Mouse (Mus musculus) liver, embryonic 14.5 days (tissue): ENCODE results near the gene Ap5z1. TPM values are rescaled to one million over a fixed set of nuclear protein-coding genes. Genes with fewer than 3 reads are reported as not detected.

Experiments
- ATAC-seq: fragments of 200-750 bp; cut with Nextera tagmentation; 2 replicates; pipeline ENCODE4 v1.8.0; 2017; ENCODE audit warnings: moderate number of reproducible peaks, mild to moderate bottlenecking, moderate library complexity; ENCODE audit not compliant: insufficient read depth
- DNase-seq, 3 experiments: peaks; one replicate each; pipeline ENCODE4 v3.0.0-alpha.2; 2012 to 2013; ENCODE audit warnings: low read depth in 3 of 3, low spot score in 3 of 3
- H3K27ac ChIP-seq: fragments of 300-500 bp; sonication (generic); 2 replicates; pipeline ENCODE4 v1.5.1; 2014; ENCODE audit warnings: moderate library complexity, mild to moderate bottlenecking, control low read depth, inconsistent platforms
- H3K27me3 ChIP-seq: fragments of 300-500 bp; sonication (generic); 2 replicates; pipeline ENCODE4 v1.6.1; 2014; ENCODE audit warnings: mild to moderate bottlenecking, low read length, moderate library complexity; ENCODE audit not compliant: control insufficient read depth, insufficient read depth
- H3K36me3 ChIP-seq: fragments of 300-500 bp; sonication (generic); replicated peaks from 2 replicates; pipeline ENCODE4 v1.6.1; 2014; ENCODE audit warnings: low read depth; ENCODE audit not compliant: control insufficient read depth, insufficient read depth
- H3K4me1 ChIP-seq, 2 experiments: fragments of 200-500 bp in 1 of 2; fragments of 300-500 bp in 1 of 2; sonication (generic) in 1 of 2; replicated peaks; 2 replicates each; pipeline ENCODE4 v1.6.1; 2012 to 2014; ENCODE audit warnings: antibody characterized with exemption in 1 of 2, inconsistent platforms in 1 of 2, low read length in 1 of 2; ENCODE audit not compliant: control insufficient read depth in 2 of 2, insufficient read depth in 2 of 2
- H3K4me2 ChIP-seq: fragments of 300-500 bp; sonication (generic); 2 replicates; pipeline ENCODE4 v1.6.1; 2014; ENCODE audit warnings: low read depth, mild to moderate bottlenecking, control low read depth, moderate library complexity
- H3K4me3 ChIP-seq, 2 experiments: fragments of 200-500 bp in 1 of 2; fragments of 300-500 bp in 1 of 2; sonication (generic) in 1 of 2; 2 replicates each; pipeline ENCODE4 v1.5.1; 2012 to 2014; ENCODE audit warnings: low read depth in 2 of 2, low read length in 2 of 2, mild to moderate bottlenecking in 2 of 2, control low read depth in 1 of 2, inconsistent platforms in 1 of 2, moderate library complexity in 1 of 2; ENCODE audit not compliant: insufficient read depth in 1 of 2
- H3K9ac ChIP-seq: fragments of 300-500 bp; sonication (generic); replicated peaks from 2 replicates; pipeline ENCODE4 v1.6.1; 2014; ENCODE audit warnings: mild to moderate bottlenecking, control low read depth, moderate library complexity
- H3K9me3 ChIP-seq: fragments of 300-500 bp; sonication (generic); 2 replicates; pipeline ENCODE4 v1.6.1; 2016; ENCODE audit warnings: low read length, mixed read lengths; ENCODE audit not compliant: control insufficient read depth
- CTCF ChIP-seq: IDR thresholded peaks from 2 replicates; pipeline ENCODE4 v1.5.1; 2016; ENCODE audit warnings: antibody characterized with exemption, low read depth, control low read depth
- EP300 ChIP-seq: IDR thresholded peaks from 2 replicates; pipeline ENCODE4 v1.6.1; 2016; ENCODE audit warnings: antibody characterized with exemption, low read depth
- WGBS: fragments of 180-500 bp; shearing (Covaris S2); extraction: QIAGEN DNeasy Blood & Tissue Kit; methylation state at CpG from one replicate; pipeline ENCODE4 v1.1.7; 2014; ENCODE audit not compliant: insufficient replicate concordance; 5-methylcytosine and 5-hydroxymethylcytosine counted together
- polyA plus RNA-seq, 2 experiments: library from polyadenylated mRNA; depleted of rRNA in 1 of 2; stranded (reverse) in 1 of 2; unstranded in 1 of 2; fragments of >200 nt; fragmentation: Nextera tagmentation in 1 of 2; extraction: Ambion mirVana in 1 of 2; gene quantifications; 2 replicates each; pipeline versions ENCODE4 v1.2.1 to v1.2.3; 2012 to 2014

The Ap5z1 gene
- polyA plus RNA-seq, 2 experiments = 3.5 to 5.8 TPM

DNA sequence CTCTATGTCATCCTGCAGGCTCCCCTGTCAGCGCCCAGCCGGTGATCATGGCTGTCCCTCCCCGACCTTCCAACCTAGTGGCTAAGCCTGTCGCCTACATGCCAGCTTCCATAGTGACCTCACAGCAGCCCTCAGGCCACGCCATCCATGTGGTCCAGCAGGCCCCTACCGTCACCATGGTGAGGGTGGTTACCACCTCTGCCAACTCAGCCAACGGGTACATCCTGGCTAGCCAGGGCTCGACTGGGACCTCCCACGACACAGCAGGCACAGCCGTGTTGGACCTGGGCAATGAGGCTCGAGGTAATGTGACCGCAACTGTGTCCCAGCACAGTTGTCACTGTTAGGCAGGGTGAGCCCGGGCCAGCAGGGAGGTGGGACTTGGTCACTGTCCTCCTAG, 10.0 kb upstream of the Ap5z1 start:
- H3K27me3 ChIP-seq = no peaks in the 10 kb centered on the region
- no peak for TF ChIP-seq CTCF
- no peak for TF ChIP-seq EP300
- ATAC-seq (no peak), DNase-seq (no peak)
- no peak overlapping the region for H3K4me3 ChIP-seq
- H3K4me1 ChIP-seq = no peaks in the 10 kb centered on the region
- H3K36me3 ChIP-seq = peaks cover 3% of the 10 kb centered on the region; the same call in 1 of the 2 replicates
- H3K4me2 ChIP-seq = no peak overlapping the region
- no peak overlapping the region for H3K27ac ChIP-seq
- WGBS = 80% methylated on average over 13 of the region's 13 CpGs
- H3K9ac ChIP-seq = no peak overlapping the region
- no peaks in the 10 kb centered on the region for H3K9me3 ChIP-seq

DNA sequence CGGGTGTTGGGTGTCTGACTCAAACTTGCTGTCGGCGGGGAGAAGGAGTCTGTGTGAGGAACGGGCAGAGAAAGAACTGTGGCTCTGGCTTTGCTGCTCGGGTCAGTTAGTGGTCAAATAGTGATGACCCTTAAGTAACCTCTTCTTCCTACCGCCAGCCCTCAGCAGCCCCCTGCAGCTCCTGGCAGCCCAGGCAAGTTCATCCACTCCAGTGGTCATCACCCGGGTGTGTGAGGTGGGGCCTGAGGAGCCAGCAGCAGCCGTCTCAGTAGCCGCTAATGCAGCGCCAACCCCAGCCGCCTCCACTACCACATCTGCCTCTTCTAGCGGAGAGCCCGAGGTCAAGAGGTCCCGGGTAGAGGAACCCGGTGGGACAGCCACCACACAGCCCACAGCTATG, 7.4 kb upstream of the Ap5z1 start:
- Histone ChIP-seq H3K36me3 (peaks cover 3% of the 10 kb centered on the region; the same call in 1 of the 2 replicates), H3K4me3 (no peak overlapping the region), H3K4me2 (no peak overlapping the region), H3K4me1 (no peaks in the 10 kb centered on the region), H3K9ac (no peak overlapping the region), H3K27ac (no peak overlapping the region), H3K27me3 (no peaks in the 10 kb centered on the region), H3K9me3 (no peaks in the 10 kb centered on the region)
- no peak for ATAC-seq
- WGBS = 73% methylated on average over 15 of the region's 15 CpGs
- no peak for DNase-seq
- TF ChIP-seq CTCF (no peak), EP300 (no peak)

DNA sequence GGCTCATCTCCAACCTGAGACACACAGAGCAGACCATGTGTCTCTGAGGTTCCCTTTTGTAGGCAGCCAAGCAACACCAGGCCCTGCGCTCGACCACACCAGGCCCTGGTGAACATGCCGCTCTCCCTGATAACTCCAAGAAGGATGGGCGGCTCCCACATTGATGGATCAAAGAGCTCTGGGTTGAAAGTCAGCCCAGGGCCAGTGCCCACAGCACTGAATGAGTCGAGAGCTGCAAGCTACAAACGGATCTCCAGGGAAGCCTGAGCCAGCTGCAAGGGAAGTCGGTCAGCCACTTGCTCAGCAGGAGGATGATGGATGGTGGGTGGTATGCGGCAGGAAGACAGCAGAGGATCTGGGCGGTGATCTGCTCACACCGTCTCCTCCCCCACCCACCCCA, 6.4 kb upstream of the Ap5z1 start:
- no peak overlapping the region for H3K4me3 ChIP-seq
- no peaks in the 10 kb centered on the region for H3K9me3 ChIP-seq
- no peak overlapping the region for H3K9ac ChIP-seq
- no peak for ATAC-seq
- peaks cover 3% of the 10 kb centered on the region; the same call in 1 of the 2 replicates for H3K36me3 ChIP-seq
- DNase-seq = no peak
- no peak for TF ChIP-seq EP300
- no peak for TF ChIP-seq CTCF
- H3K27me3 ChIP-seq = no peaks in the 10 kb centered on the region
- no peak overlapping the region for H3K27ac ChIP-seq
- H3K4me2 ChIP-seq = no peak overlapping the region
- WGBS = 47% methylated on average over 10 of the region's 10 CpGs
- no peaks in the 10 kb centered on the region for H3K4me1 ChIP-seq

DNA sequence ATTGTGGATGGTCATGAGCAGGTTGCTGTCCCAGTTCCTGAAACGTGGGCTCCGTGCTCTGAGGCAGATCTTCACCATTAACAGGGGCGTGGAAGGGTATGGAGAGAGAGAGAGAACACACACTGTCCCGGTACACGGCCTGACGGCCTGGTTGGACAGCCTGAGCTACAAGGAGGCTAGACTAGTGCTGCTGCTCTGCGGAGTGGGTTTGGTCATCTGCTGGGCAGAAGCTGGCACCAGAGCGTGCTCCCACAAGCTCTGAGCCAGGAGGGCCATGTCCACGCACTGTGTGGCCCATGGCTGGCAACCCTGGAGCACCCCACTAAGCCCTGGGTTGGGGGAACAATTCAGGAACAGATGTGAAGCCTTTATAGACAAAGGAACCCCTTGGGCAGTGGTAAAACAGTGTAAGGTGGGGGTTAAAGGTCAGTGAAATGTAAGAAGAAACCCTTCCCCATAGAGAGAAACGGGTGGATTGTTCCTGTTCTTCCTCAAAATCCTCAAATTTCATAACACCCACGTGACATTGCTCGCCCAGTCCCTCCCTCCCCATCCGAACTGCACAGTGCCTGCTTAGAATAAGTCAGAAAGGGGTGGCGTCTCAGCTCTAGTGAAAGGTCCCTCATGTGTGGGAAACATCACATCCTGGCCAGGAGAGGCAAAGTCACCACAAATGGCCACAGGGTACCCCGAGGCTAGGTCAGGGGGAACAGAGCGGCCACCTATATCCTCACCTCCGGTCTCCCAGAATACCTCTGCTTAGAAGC, 4.8 kb upstream of the Ap5z1 start:
- Histone ChIP-seq H3K27me3 (no peaks in the 10 kb centered on the region), H3K27ac (no peak overlapping the region), H3K4me3 (no peak overlapping the region), H3K9ac (no peak overlapping the region), H3K4me1 (peaks cover 3 to 6% of the 10 kb centered on the region in 2 experiments; a peak in 3 of 4 replicates), H3K36me3 (no peaks in the 10 kb centered on the region; the same call in 1 of the 2 replicates), H3K4me2 (no peak overlapping the region), H3K9me3 (no peaks in the 10 kb centered on the region)
- TF ChIP-seq EP300 (no peak), CTCF (no peak)
- WGBS = 74% methylated on average over 17 of the region's 17 CpGs
- DNase-seq (no peak), ATAC-seq (no peak)

DNA sequence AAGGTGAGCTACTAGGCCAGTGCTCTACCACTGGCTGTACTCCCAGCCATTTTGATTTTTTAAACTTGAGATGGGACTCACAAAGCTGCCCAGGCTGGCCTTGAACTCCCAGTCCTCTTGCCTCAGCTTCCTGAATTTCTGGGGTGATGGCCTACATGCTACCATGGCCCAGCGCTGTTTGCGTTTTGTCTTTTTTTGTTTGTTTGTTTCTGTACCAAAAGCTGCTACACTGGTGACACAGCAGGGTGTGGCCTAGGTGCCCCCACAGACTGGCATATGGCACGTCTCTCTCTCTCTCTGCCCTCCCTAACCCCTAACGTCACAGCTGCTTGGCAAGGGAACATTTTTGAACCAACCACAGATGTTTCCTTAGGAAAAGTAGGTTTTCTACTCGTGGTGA, 3.9 kb upstream of the Ap5z1 start:
- ATAC-seq (no peak), DNase-seq (no peak)
- no peak for TF ChIP-seq CTCF
- TF ChIP-seq EP300 = no peak
- Histone ChIP-seq H3K36me3 (no peaks in the 10 kb centered on the region; the same call in 1 of the 2 replicates), H3K27ac (no peak overlapping the region), H3K4me1 (peaks cover 6 to 11% of the 10 kb centered on the region in 2 experiments), H3K9ac (no peak overlapping the region), H3K9me3 (no peaks in the 10 kb centered on the region), H3K4me2 (no peak overlapping the region), H3K27me3 (no peaks in the 10 kb centered on the region), H3K4me3 (no peak overlapping the region)
- WGBS = 66% methylated on average over 5 of the region's 5 CpGs
